Mouse (Mus musculus) intestine, embryonic 14.5 days (tissue): ENCODE results near the gene Ube3b. TPM values are rescaled to one million over a fixed set of nuclear protein-coding genes. Genes with fewer than 3 reads are reported as not detected.
A peak's percentile ranks its signal among the peaks of the same experiment; 100 is the strongest.

Experiments
- ATAC-seq: fragments of 200-750 bp; cut with Nextera tagmentation; replicated peaks from 2 replicates; pipeline ENCODE4 v1.8.0; 2017; ENCODE audit warnings: low read depth, moderate number of reproducible peaks, moderate TSS enrichment, moderate library complexity; ENCODE audit not compliant: low FRiP score, low TSS enrichment
- DNase-seq: peaks from one replicate; pipeline ENCODE4 v3.0.0-alpha.2; 2018; ENCODE audit warnings: low spot score
- H3K27ac ChIP-seq: fragments of 300-500 bp; sonication (generic); 2 replicates; pipeline ENCODE4 v1.5.1; 2014; ENCODE audit warnings: low read depth, mild to moderate bottlenecking, control low read depth
- H3K27me3 ChIP-seq: fragments of 300-500 bp; sonication (generic); replicated peaks from 2 replicates; pipeline ENCODE4 v1.6.1; 2014; ENCODE audit warnings: low read length, control low read depth; ENCODE audit not compliant: control insufficient read depth, insufficient read depth
- H3K36me3 ChIP-seq: fragments of 300-500 bp; sonication (generic); 2 replicates; pipeline ENCODE4 v1.6.1; 2014; ENCODE audit warnings: low read length, control low read depth; ENCODE audit not compliant: control insufficient read depth, insufficient read depth
- H3K4me1 ChIP-seq: fragments of 300-500 bp; sonication (generic); replicated peaks from 2 replicates; pipeline ENCODE4 v1.6.1; 2014; ENCODE audit warnings: low read length, control low read depth, mixed read lengths; ENCODE audit not compliant: control insufficient read depth, insufficient read depth
- H3K4me2 ChIP-seq: fragments of 300-500 bp; sonication (generic); 2 replicates; pipeline ENCODE4 v1.6.1; 2014; ENCODE audit warnings: low read length
- H3K4me3 ChIP-seq: fragments of 300-500 bp; sonication (generic); 2 replicates; pipeline ENCODE4 v1.5.1; 2014; ENCODE audit warnings: low read depth, low read length, control low read depth, mixed read lengths
- H3K9ac ChIP-seq: fragments of 300-500 bp; sonication (generic); 2 replicates; pipeline ENCODE4 v1.6.1; 2014; ENCODE audit warnings: mild to moderate bottlenecking, low read length
- H3K9me3 ChIP-seq: fragments of 300-500 bp; sonication (generic); 2 replicates; pipeline ENCODE4 v1.6.1; 2016; ENCODE audit warnings: low read length, control low read depth; ENCODE audit not compliant: control insufficient read depth
- WGBS: fragments of 180-500 bp; shearing (Covaris S2); extraction: QIAGEN DNeasy Blood & Tissue Kit; methylation state at CpG from one replicate; pipeline ENCODE4 v1.1.7; 2014; 5-methylcytosine and 5-hydroxymethylcytosine counted together
- polyA plus RNA-seq: library from polyadenylated mRNA; unstranded; fragments of >200 nt; fragmentation: Nextera tagmentation; extraction: Ambion mirVana; gene quantifications from 2 replicates; pipeline ENCODE4 v1.2.1, GENCODE M21; 2014

Gene Ube3b
- polyA plus RNA-seq, 1 experiment from 2014 or later = 51.8 TPM

GRCm38 (mm10) chr5:114379763-114380162 is 644 bp upstream of the Ube3b start:
- ATAC-seq = peak; percentile 53
- Histone ChIP-seq H3K4me2 (peak overlapping the region; percentile 83), H3K9me3 (no peaks in the 10 kb centered on the region), H3K36me3 (peaks cover 14% of the 10 kb centered on the region; the same call in 1 of the 2 replicates), H3K27me3 (no peaks in the 10 kb centered on the region), H3K4me3 (peak overlapping the region; percentile 93), H3K9ac (peak overlapping the region; percentile 97), H3K27ac (peak overlapping the region; percentile 79), H3K4me1 (peaks cover 51% of the 10 kb centered on the region)
- 3% methylated on average over 20 of the region's 20 CpGs for WGBS
- peak; percentile 68 for DNase-seq

- Histone ChIP-seq H3K27me3 (no peaks in the 10 kb centered on the region), H3K27ac (peak overlapping the region; percentile 79), H3K4me2 (peak overlapping the region; percentile 83), H3K4me1 (peaks cover 45% of the 10 kb centered on the region), H3K9ac (peak overlapping the region; percentile 97), H3K36me3 (peaks cover 19% of the 10 kb centered on the region), H3K4me3 (peak overlapping the region; percentile 93), H3K9me3 (no peaks in the 10 kb centered on the region)
- WGBS = 0% methylated on average over 18 of the region's 18 CpGs
- ATAC-seq (no peak), DNase-seq (no peak)
Measured at GRCm38 (mm10) chr5:114381013-114381351, 575 bp downstream of the Ube3b start.

DNA sequence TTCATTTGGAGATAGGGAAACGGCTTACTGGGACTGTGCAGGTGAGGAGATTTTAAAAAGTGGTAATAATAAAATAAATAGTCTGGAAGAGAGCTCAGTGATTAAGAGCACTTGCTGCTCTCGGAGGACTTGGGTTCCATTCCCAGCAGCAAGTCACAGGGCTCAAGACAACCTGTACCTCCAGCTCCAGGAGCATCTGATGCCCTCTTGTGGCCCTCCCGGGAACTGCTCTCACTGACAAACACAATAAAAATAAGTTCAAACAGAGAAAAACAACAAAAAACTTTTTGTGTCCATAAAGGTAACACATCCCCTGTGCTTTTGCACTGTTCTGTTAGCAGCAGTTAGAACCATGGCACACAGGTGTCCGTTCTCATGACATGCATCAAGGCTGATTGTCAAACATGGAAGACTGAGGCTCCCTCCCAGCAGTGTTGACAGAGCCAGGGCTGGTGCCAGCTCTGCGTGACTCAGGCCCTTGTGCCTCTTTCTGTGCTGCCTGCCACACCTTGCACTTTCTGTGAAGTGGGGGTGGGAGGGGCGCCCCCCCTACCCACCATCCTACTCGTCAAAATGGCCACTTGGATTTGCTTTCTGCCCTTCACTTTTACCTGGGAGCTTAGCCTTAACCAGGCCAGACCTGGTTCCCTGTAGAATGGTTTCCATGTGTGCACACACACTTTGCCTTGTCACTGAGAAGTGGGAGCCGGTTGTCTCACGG is 2.9 kb downstream of the Ube3b start:
- Histone ChIP-seq H3K9me3 (no peaks in the 10 kb centered on the region), H3K27ac (no peak overlapping the region), H3K9ac (no peak overlapping the region), H3K27me3 (no peaks in the 10 kb centered on the region), H3K36me3 (peaks cover 43% of the 10 kb centered on the region), H3K4me3 (no peak overlapping the region), H3K4me1 (peaks cover 23% of the 10 kb centered on the region), H3K4me2 (no peak overlapping the region)
- DNase-seq = peak; percentile 70
- 79% methylated on average over 9 of the region's 9 CpGs for WGBS
- no peak for ATAC-seq

DNA sequence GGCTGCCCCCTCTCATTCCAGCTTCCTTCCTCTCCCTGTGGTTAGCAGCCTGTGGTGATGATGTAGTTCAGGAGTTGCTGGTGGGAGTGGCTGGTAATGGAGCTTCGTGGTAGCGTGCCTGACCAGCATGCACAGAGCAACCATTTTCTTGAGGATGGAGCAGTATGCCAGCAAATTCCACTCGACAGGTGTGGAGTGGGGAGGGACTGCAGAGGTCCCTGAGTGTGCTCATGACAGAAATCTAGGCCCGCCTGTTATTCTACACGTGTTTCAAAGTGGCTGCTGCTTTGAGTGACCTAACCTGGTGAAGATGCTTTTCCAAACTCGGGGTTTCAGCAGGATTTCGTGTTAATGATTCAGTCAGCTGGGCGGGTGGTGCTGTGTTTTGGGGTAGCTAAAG is 4.0 kb downstream of the Ube3b start:
- WGBS = 93% methylated on average over 8 of the region's 8 CpGs
- H3K4me3 ChIP-seq = no peak overlapping the region
- no peaks in the 10 kb centered on the region for H3K27me3 ChIP-seq
- ATAC-seq (no peak), DNase-seq (no peak)
- no peak overlapping the region for H3K9ac ChIP-seq
- H3K4me1 ChIP-seq = peaks cover 14% of the 10 kb centered on the region
- H3K36me3 ChIP-seq = peaks cover 54% of the 10 kb centered on the region
- no peak overlapping the region for H3K27ac ChIP-seq
- no peaks in the 10 kb centered on the region for H3K9me3 ChIP-seq
- H3K4me2 ChIP-seq = no peak overlapping the region

GRCm38 (mm10) chr5:114393169-114393568 is 12.8 kb downstream of the Ube3b start:
- H3K36me3 ChIP-seq = peaks cover 86% of the 10 kb centered on the region
- WGBS = 83% methylated on average over 9 of the region's 9 CpGs
- H3K9me3 ChIP-seq = no peaks in the 10 kb centered on the region

DNA sequence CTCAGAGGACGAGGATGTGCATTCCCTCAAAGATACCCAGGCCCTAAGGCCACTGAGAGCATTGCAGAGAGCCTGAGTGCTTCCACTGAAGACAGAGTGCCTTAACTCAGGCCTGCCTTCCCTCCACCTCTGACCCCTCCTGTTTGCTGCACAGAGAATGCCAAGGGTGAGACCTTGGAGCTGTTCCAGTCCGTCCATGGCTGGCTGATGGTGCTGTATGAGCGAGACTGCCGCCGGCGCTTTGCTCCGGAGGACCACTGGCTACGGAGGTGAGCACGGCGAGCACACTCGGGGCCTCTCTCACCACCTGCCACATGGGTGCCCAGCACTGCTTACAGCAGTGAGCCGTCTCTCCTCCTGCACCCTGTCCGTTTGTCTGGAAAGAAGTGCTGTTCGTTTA is 26.2 kb downstream of the Ube3b start:
- Histone ChIP-seq H3K27me3 (no peaks in the 10 kb centered on the region), H3K4me1 (no peaks in the 10 kb centered on the region), H3K9ac (no peak overlapping the region), H3K4me3 (no peak overlapping the region), H3K4me2 (no peak overlapping the region), H3K36me3 (peaks cover 100% of the 10 kb centered on the region), H3K9me3 (no peaks in the 10 kb centered on the region), H3K27ac (no peak overlapping the region)
- DNase-seq (no peak), ATAC-seq (no peak)
- WGBS = 94% methylated on average over 14 of the region's 14 CpGs

More at GRCm38 (mm10) chr5:114393169-114393568, 12.8 kb downstream of the Ube3b start:
- Histone ChIP-seq H3K27ac (no peak overlapping the region), H3K4me1 (no peaks in the 10 kb centered on the region), H3K4me2 (no peak overlapping the region), H3K4me3 (no peak overlapping the region), H3K27me3 (no peaks in the 10 kb centered on the region), H3K9ac (no peak overlapping the region)
- no peak for ATAC-seq
- no peak for DNase-seq

GRCm38 (mm10) chr5:114407269-114407668 is 26.9 kb downstream of the Ube3b start:
- Histone ChIP-seq H3K4me3 (no peak overlapping the region), H3K4me2 (no peak overlapping the region), H3K9ac (no peak overlapping the region), H3K27me3 (no peaks in the 10 kb centered on the region), H3K4me1 (no peaks in the 10 kb centered on the region), H3K36me3 (peaks cover 100% of the 10 kb centered on the region), H3K27ac (no peak overlapping the region), H3K9me3 (no peaks in the 10 kb centered on the region)
- 86% methylated on average over 10 of the region's 10 CpGs for WGBS
- DNase-seq = no peak
- no peak for ATAC-seq

- H3K4me1 ChIP-seq = no peaks in the 10 kb centered on the region
- no peaks in the 10 kb centered on the region for H3K27me3 ChIP-seq
- no peak overlapping the region for H3K9ac ChIP-seq
- no peak overlapping the region for H3K27ac ChIP-seq
- no peak overlapping the region for H3K4me3 ChIP-seq
- ATAC-seq = no peak
- peaks cover 100% of the 10 kb centered on the region for H3K36me3 ChIP-seq
- WGBS = 91% methylated on average over 9 of the region's 9 CpGs
- H3K4me2 ChIP-seq = no peak overlapping the region
- no peaks in the 10 kb centered on the region for H3K9me3 ChIP-seq
- no peak for DNase-seq
Measured at GRCm38 (mm10) chr5:114407810-114408209, 27.4 kb downstream of the Ube3b start.

DNA sequence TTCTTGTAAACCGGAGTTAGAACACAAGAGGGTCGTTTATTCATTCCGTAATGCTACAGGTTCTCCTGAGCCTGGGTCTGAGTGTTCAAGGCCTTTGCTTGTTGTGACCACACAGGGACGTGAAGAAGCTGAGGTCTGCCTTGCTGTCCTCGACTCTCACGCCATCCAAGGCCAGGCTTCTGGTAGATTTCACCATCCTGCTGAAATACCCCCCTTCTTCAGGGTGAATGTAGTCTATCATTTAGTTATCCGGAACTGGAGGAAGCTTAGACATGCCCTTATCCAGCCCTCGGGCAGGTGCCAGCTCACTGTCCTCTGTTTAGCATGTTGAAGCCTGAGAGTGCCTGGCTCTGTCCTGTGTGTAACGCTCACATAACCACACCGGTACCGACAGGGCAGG is 28.4 kb downstream of the Ube3b start:
- no peak overlapping the region for H3K4me3 ChIP-seq
- ATAC-seq (no peak), DNase-seq (no peak)
- H3K27me3 ChIP-seq = no peaks in the 10 kb centered on the region
- H3K4me1 ChIP-seq = no peaks in the 10 kb centered on the region; the same call in 1 of the 2 replicates
- H3K27ac ChIP-seq = no peak overlapping the region
- peaks cover 98% of the 10 kb centered on the region for H3K36me3 ChIP-seq
- no peak overlapping the region for H3K4me2 ChIP-seq
- H3K9ac ChIP-seq = no peak overlapping the region
- H3K9me3 ChIP-seq = no peaks in the 10 kb centered on the region
- WGBS = 92% methylated on average over 11 of the region's 11 CpGs
